Mouse (Mus musculus) CH12.LX (cell line): ENCODE results near the gene Tnp1. TPM values are rescaled to one million over a fixed set of nuclear protein-coding genes. Genes with fewer than 3 reads are reported as not detected.

Source experiments
- DNase-seq: peaks from one replicate; pipeline ENCODE4 v3.0.0-alpha.2; 2013; ENCODE audit errors: extremely low read depth
- H3K27ac ChIP-seq: 2 replicates; pipeline ENCODE4 v1.5.1; 2012; ENCODE audit warnings: low read depth, mild to moderate bottlenecking, control low read depth, moderate library complexity; ENCODE audit not compliant: insufficient read depth
- H3K27me3 ChIP-seq: replicated peaks from 2 replicates; pipeline ENCODE3; 2012; ENCODE audit warnings: inconsistent platforms
- H3K36me3 ChIP-seq, 2 experiments: replicated peaks in 1 of 2; 2 replicates each; pipeline versions ENCODE3 to v1.6.1; 2012; ENCODE audit warnings: inconsistent platforms in 1 of 2, low read length in 1 of 2, mild to moderate bottlenecking in 1 of 2, mixed read lengths in 1 of 2, moderate library complexity in 1 of 2; ENCODE audit not compliant: control insufficient read depth in 1 of 2, insufficient read depth in 1 of 2
- H3K4me1 ChIP-seq, 2 experiments: 2 replicates each; pipeline ENCODE4 v1.6.1; 2012; ENCODE audit warnings: inconsistent platforms in 1 of 2, moderate library complexity in 1 of 2; ENCODE audit not compliant: insufficient read depth in 2 of 2, control insufficient read depth in 1 of 2
- H3K4me2 ChIP-seq: 2 replicates; pipeline ENCODE4 v1.6.1; 2012; ENCODE audit warnings: low read depth, mild to moderate bottlenecking, control low read depth; ENCODE audit not compliant: poor library complexity, insufficient read depth, severe bottlenecking
- H3K4me3 ChIP-seq, 3 experiments: fragments of 150-350 bp in 1 of 3; sonication (generic) in 1 of 3; replicated peaks in 1 of 3; 2 replicates each; pipeline versions ENCODE3 to v1.5.1; 2011 to 2012; ENCODE audit warnings: low read depth in 2 of 3, low read length in 2 of 3, mild to moderate bottlenecking in 2 of 3, moderate library complexity in 2 of 3, control low read depth in 1 of 3, improper control_type of control experiment in 1 of 3, inconsistent platforms in 1 of 3, mixed read lengths in 1 of 3; ENCODE audit not compliant: poor library complexity in 1 of 3
- H3K79me2 ChIP-seq: replicated peaks from 2 replicates; pipeline ENCODE4 v1.6.1; 2012; ENCODE audit warnings: mild to moderate bottlenecking, moderate library complexity; ENCODE audit not compliant: control insufficient read depth, poor library complexity, insufficient read depth, severe bottlenecking; ENCODE audit errors: extremely low read depth
- H3K9ac ChIP-seq: 2 replicates; pipeline ENCODE4 v1.6.1; 2012; ENCODE audit warnings: low read depth, mild to moderate bottlenecking, control low read depth, moderate library complexity; ENCODE audit not compliant: insufficient read depth
- H3K9me3 ChIP-seq: replicated peaks from 2 replicates; pipeline ENCODE3; 2012; ENCODE audit warnings: low read length, inconsistent platforms, mixed read lengths
- BHLHE40 ChIP-seq: IDR thresholded peaks from 2 replicates; pipeline ENCODE4 v1.6.1; 2011; ENCODE audit warnings: mild to moderate bottlenecking, low read depth, low read length, improper control_type of control experiment
- CHD2 ChIP-seq: IDR thresholded peaks from 2 replicates; pipeline ENCODE4 v1.6.1; 2011; ENCODE audit warnings: low read length, improper control_type of control experiment
- CTCF ChIP-seq, 2 experiments: IDR thresholded peaks in 1 of 2; conservative IDR thresholded peaks in 1 of 2; 2 replicates each; pipeline ENCODE4 v1.5.1; 2011 to 2012; ENCODE audit warnings: low read depth in 2 of 2, low read length in 2 of 2, improper control_type of control experiment in 1 of 2, inconsistent platforms in 1 of 2, mild to moderate bottlenecking in 1 of 2, moderate library complexity in 1 of 2
- ELF1 ChIP-seq: IDR thresholded peaks from 2 replicates; pipeline ENCODE4 v1.6.1; 2014; ENCODE audit warnings: low read depth, mild to moderate bottlenecking, inconsistent platforms, low read length, improper control_type of control experiment
- ETS1 ChIP-seq: conservative IDR thresholded peaks from 2 replicates; pipeline ENCODE4 v1.6.1; 2012; ENCODE audit warnings: low read depth, mild to moderate bottlenecking, inconsistent platforms, low read length, improper control_type of control experiment, moderate library complexity
- GABPA ChIP-seq: IDR thresholded peaks from 2 replicates; pipeline ENCODE4 v1.6.1; 2012; ENCODE audit warnings: low read depth, low read length, improper control_type of control experiment, inconsistent platforms; ENCODE audit not compliant: insufficient replicate concordance
- HCFC1 ChIP-seq: IDR thresholded peaks from 2 replicates; pipeline ENCODE4 v1.6.1; 2012; ENCODE audit warnings: low read depth, mild to moderate bottlenecking, inconsistent platforms, low read length, improper control_type of control experiment
- IRF4 ChIP-seq: IDR thresholded peaks from 2 replicates; pipeline ENCODE4 v1.6.1; 2014; ENCODE audit warnings: low read depth, mild to moderate bottlenecking, inconsistent platforms, low read length, improper control_type of control experiment
- JUN ChIP-seq: IDR thresholded peaks from 2 replicates; pipeline ENCODE4 v1.6.1; 2011; ENCODE audit warnings: low read depth, mild to moderate bottlenecking, low read length, improper control_type of control experiment, moderate library complexity; ENCODE audit not compliant: insufficient read depth
- JUND ChIP-seq: conservative IDR thresholded peaks from 2 replicates; pipeline ENCODE4 v1.6.1; 2011; ENCODE audit warnings: low read depth, low read length, improper control_type of control experiment
- KAT2A ChIP-seq: IDR thresholded peaks from 2 replicates; pipeline ENCODE4 v1.6.1; 2012; ENCODE audit warnings: low read length, improper control_type of control experiment, inconsistent platforms; ENCODE audit not compliant: insufficient replicate concordance
- MAFK ChIP-seq: IDR thresholded peaks from 2 replicates; pipeline ENCODE4 v1.6.1; 2011; ENCODE audit warnings: low read length, improper control_type of control experiment; ENCODE audit not compliant: insufficient replicate concordance
- MAX ChIP-seq: IDR thresholded peaks from 2 replicates; pipeline ENCODE4 v1.6.1; 2011; ENCODE audit warnings: low read length, improper control_type of control experiment
- MEF2A ChIP-seq: IDR thresholded peaks from 2 replicates; pipeline ENCODE4 v1.6.1; 2014; ENCODE audit warnings: low read depth, mild to moderate bottlenecking, inconsistent platforms, low read length, improper control_type of control experiment, borderline replicate concordance
- MYC ChIP-seq: IDR thresholded peaks from 2 replicates; pipeline ENCODE4 v1.6.1; 2011; ENCODE audit warnings: low read depth, mild to moderate bottlenecking, improper control_type of control experiment, low read length
- NRF1 ChIP-seq: IDR thresholded peaks from 2 replicates; pipeline ENCODE4 v1.6.1; 2014; ENCODE audit warnings: low read depth, mild to moderate bottlenecking, inconsistent platforms, low read length, improper control_type of control experiment, moderate library complexity
- PAX5 ChIP-seq: IDR thresholded peaks from 2 replicates; pipeline ENCODE4 v1.6.1; 2012; ENCODE audit warnings: low read length, inconsistent platforms, mixed read lengths
- POLR2A ChIP-seq: IDR thresholded peaks from 2 replicates; pipeline ENCODE4 v1.6.1; 2011; ENCODE audit warnings: low read depth, mild to moderate bottlenecking, improper control_type of control experiment, low read length
- POLR2AphosphoS2 ChIP-seq: IDR thresholded peaks from 2 replicates; pipeline ENCODE4 v1.6.1; 2011; ENCODE audit warnings: low read depth, low read length, improper control_type of control experiment
- RAD21 ChIP-seq: IDR thresholded peaks from 2 replicates; pipeline ENCODE4 v1.6.1; 2011; ENCODE audit warnings: low read depth, mild to moderate bottlenecking, low read length, improper control_type of control experiment, moderate library complexity
- RCOR1 ChIP-seq: conservative IDR thresholded peaks from 2 replicates; pipeline ENCODE4 v1.6.1; 2012; ENCODE audit warnings: low read depth, mild to moderate bottlenecking, inconsistent platforms, low read length, improper control_type of control experiment
- SIN3A ChIP-seq: IDR thresholded peaks from 2 replicates; pipeline ENCODE4 v1.6.1; 2012; ENCODE audit warnings: low read length, improper control_type of control experiment, inconsistent platforms
- SMC3 ChIP-seq: IDR thresholded peaks from 2 replicates; pipeline ENCODE4 v1.6.1; 2011; ENCODE audit warnings: low read depth, low read length, improper control_type of control experiment
- TCF12 ChIP-seq: IDR thresholded peaks from 2 replicates; pipeline ENCODE4 v1.6.1; 2014; ENCODE audit warnings: low read depth, mild to moderate bottlenecking, inconsistent platforms, low read length, improper control_type of control experiment
- UBTF ChIP-seq: IDR thresholded peaks from 2 replicates; pipeline ENCODE4 v1.6.1; 2012; ENCODE audit warnings: low read depth, mild to moderate bottlenecking, inconsistent platforms, low read length, improper control_type of control experiment, moderate library complexity
- USF1 ChIP-seq: IDR thresholded peaks from 2 replicates; pipeline ENCODE4 v1.6.1; 2014; ENCODE audit warnings: low read depth, mild to moderate bottlenecking, inconsistent platforms, low read length, improper control_type of control experiment
- ZC3H11A ChIP-seq: IDR thresholded peaks from 2 replicates; pipeline ENCODE4 v1.6.1; 2012; ENCODE audit warnings: low read depth, mild to moderate bottlenecking, inconsistent platforms, low read length, improper control_type of control experiment
- ZKSCAN1 ChIP-seq: IDR thresholded peaks from 2 replicates; pipeline ENCODE4 v1.6.1; 2012; ENCODE audit warnings: low read depth, inconsistent platforms, low read length, improper control_type of control experiment, borderline replicate concordance
- ZMIZ1 ChIP-seq: IDR thresholded peaks from 2 replicates; pipeline ENCODE4 v1.6.1; 2012; ENCODE audit warnings: low read depth, mild to moderate bottlenecking, inconsistent platforms, low read length, improper control_type of control experiment
- ZNF384 ChIP-seq: IDR thresholded peaks from 2 replicates; pipeline ENCODE4 v1.6.1; 2012; ENCODE audit warnings: low read depth, low read length, improper control_type of control experiment, inconsistent platforms
- dilution Hi-C: fragments of 300-500 bp; cut with MboI; formaldehyde crosslinking; loops from 2 replicates; pipeline ENCODE4 v1.14.3; 2020; ENCODE audit warnings: low sequenced_read_pairs; ENCODE audit not compliant: extremely low pct_unique_long_range_greater_than_20kb, extremely low pct_ligation_motif_present
- in situ Hi-C: fragments of 300-500 bp; cut with MboI; formaldehyde crosslinking; loops from 3 replicates; pipeline ENCODE4 v1.14.3; 2019; ENCODE audit warnings: low sequenced_read_pairs, low pct_ligation_motif_present, low pct_unique_long_range_greater_than_20kb, mixed read lengths
- polyA plus RNA-seq: library from polyadenylated mRNA; unstranded; fragments of >175 nt; gene quantifications from 2 replicates; pipeline ENCODE4 v1.2.1, GENCODE M21; 2012; ENCODE audit warnings: low read depth; ENCODE audit not compliant: insufficient read length
- total RNA-seq, 2 experiments: library from RNA; depleted of rRNA; stranded (reverse); fragments of 300-350 nt in 1 of 2; fragments of >200 nt in 1 of 2; gene quantifications; 2 replicates each; pipeline ENCODE4 v1.2.3; 2012 to 2014

Gene Tnp1
- total and polyA plus RNA-seq, 3 experiments: not detected

DNA sequence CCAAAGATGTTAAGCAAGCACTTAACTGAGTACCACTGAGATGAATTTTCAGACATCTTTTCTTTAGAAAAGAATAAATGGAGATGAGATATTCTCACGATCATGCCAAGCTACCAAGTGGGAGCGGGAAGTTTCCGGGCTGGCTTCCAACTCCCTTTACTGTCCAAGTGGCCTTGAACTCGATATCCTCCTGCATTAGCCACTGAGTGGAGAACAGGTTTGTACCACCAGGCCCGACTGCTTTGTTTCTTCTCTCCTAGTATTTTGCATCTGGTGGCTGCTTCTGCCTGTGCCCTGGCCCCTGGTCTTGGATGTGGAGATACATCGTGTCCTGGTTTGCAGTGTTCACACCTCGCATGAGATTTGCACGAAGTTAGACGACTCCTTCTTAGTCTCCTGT is 45.2 kb downstream of the Tnp1 start:
- H3K9ac ChIP-seq: no peak overlapping the region
- no peaks in the 10 kb centered on the region for H3K79me2 ChIP-seq
- H3K4me1 ChIP-seq: peaks cover 5 to 11% of the 10 kb centered on the region in 2 experiments
- DNase-seq: no peak
- no peak overlapping the region for H3K4me3 ChIP-seq
- H3K27me3 ChIP-seq: no peaks in the 10 kb centered on the region
- in situ Hi-C loops (no loop called here), dilution Hi-C loops (no loop called here)
- no peaks in the 10 kb centered on the region for H3K9me3 ChIP-seq
- H3K27ac ChIP-seq: no peak overlapping the region
- TF ChIP-seq SMC3: no peak
- no peak for TF ChIP-seq HCFC1
- TF ChIP-seq KAT2A: no peak
- no peak for TF ChIP-seq MAFK
- TF ChIP-seq MAX: no peak
- TF ChIP-seq RAD21: no peak
- TF ChIP-seq ZC3H11A: no peak
- no peak for TF ChIP-seq ETS1
- TF ChIP-seq SIN3A: no peak
- no peak for TF ChIP-seq TCF12
- TF ChIP-seq ELF1: no peak
- no peak for TF ChIP-seq MYC
- TF ChIP-seq CTCF (conservative IDR thresholded peaks at IDR 0.05 in 1 of 2, IDR thresholded peaks at IDR 0.05 in 1 of 2; ENCODE audit: low read depth in 2 of 2, low read length in 2 of 2): no peak
- TF ChIP-seq JUND: no peak
- no peak for TF ChIP-seq CHD2
- no peak for TF ChIP-seq ZKSCAN1
- no peak for TF ChIP-seq JUN
- TF ChIP-seq USF1: no peak
- TF ChIP-seq ZNF384: no peak
- no peak for TF ChIP-seq IRF4
- H3K4me2 ChIP-seq: no peak overlapping the region
- no peaks in the 10 kb centered on the region for H3K36me3 ChIP-seq

GRCm38 (mm10) chr1:72969113-72969812 is 46.4 kb downstream of the Tnp1 start:
- no peaks in the 10 kb centered on the region for H3K9me3 ChIP-seq
- no peak for DNase-seq
- in situ Hi-C loops (no loop called here), dilution Hi-C loops (no loop called here)
- no peaks in the 10 kb centered on the region for H3K36me3 ChIP-seq
- no peak overlapping the region for H3K4me2 ChIP-seq
- H3K79me2 ChIP-seq: no peaks in the 10 kb centered on the region
- TF ChIP-seq IRF4 (no peak), MAX (no peak), RAD21 (no peak), GABPA (no peak), PAX5 (no peak), ZMIZ1 (no peak), ZNF384 (no peak), BHLHE40 (no peak), TCF12 (no peak), NRF1 (no peak), POLR2A (no peak), UBTF (no peak), SMC3 (no peak), USF1 (no peak), ZC3H11A (no peak), SIN3A (no peak), RCOR1 (no peak), MEF2A (no peak), POLR2AphosphoS2 (no peak)
- peaks cover 8 to 21% of the 10 kb centered on the region in 2 experiments for H3K4me1 ChIP-seq
- no peak overlapping the region for H3K4me3 ChIP-seq
- H3K9ac ChIP-seq: no peak overlapping the region
- no peak overlapping the region for H3K27ac ChIP-seq
- no peaks in the 10 kb centered on the region for H3K27me3 ChIP-seq
